Mouse (Mus musculus) bone marrow macrophage, adult 2 months (primary cell): Measurements from ENCODE around the gene Gck.

Experiments
- CTCF ChIP-seq: IDR thresholded peaks from 2 replicates; pipeline ENCODE4 v1.5.1; 2012; ENCODE audit warnings: low read depth, mild to moderate bottlenecking, low read length, moderate library complexity
- POLR2A ChIP-seq: IDR thresholded peaks from 2 replicates; pipeline ENCODE4 v1.6.1; 2012; ENCODE audit warnings: mild to moderate bottlenecking, low read depth, low read length, borderline replicate concordance

GRCm38 (mm10) chr11:5916178-5916548 lies 33.7 kb downstream of the Gck start:
- TF ChIP-seq CTCF (no peak), POLR2A (no peak)
